Mouse (Mus musculus): ENCODE results near the gene Fancc. TPM values are rescaled to one million over a fixed set of nuclear protein-coding genes. Genes with fewer than 3 reads are reported as not detected.

Gene Fancc
- 21.8 and 22.1 TPM in 2 replicates for polyA plus RNA-seq (2015; fragmentation: Nextera tagmentation; extraction: Ambion mirVana)

- Histone ChIP-seq H3K9ac (no peak within 1 kb of the TSS), H3K4me1 (peaks cover 11% of the 10 kb centered on the region), H3K36me3 (no peaks in the 10 kb centered on the region), H3K4me3 (replicated peaks) (0 out of 2 replicates have a peak within 1 kb of the TSS, but pooled peaks have one; percentile 13), H3K9me3 (replicated peaks) (no peaks in the 10 kb centered on the region), H3K27me3 (no peaks in the 10 kb centered on the region), H3K27ac (no peak within 1 kb of the TSS; the same call in 1 of the 2 replicates), H3K4me2 (peak within 1 kb of the TSS; percentile 42)
- 21% methylated on average over 23 of the region's 23 CpGs for WGBS
- ATAC-seq (replicated peaks; ENCODE audit: low FRiP score) = peak; percentile 74
These were observed at the start of gene Fancc for GRCm38 (mm10) chr13:63496646-63497582. Gene Fancc (minus strand): TSS chr13:63497278.

DNA sequence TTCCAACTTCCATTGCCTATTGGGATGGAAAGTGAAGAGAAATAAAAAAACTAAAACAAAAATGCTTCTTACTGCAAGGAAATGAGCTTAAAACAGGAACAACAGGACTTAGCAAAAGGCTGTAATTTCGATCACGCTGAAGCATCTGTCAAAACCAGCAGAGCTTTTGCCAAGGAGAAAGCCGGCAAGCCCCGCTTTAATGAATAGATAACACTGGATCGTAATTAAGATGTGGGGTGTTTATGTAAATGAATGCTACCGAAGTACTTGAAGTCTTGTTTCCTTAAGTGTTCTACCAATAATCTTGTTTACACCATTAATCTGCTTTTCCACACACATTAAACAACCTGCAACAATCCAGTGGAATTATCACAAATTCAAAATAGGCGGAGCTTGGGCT is 48.2 kb upstream of the Fancc start:
- no peak overlapping the region for H3K4me2 ChIP-seq
- peaks cover 76% of the 10 kb centered on the region for H3K36me3 ChIP-seq
- peaks cover 52% of the 10 kb centered on the region for H3K4me1 ChIP-seq
- no peaks in the 10 kb centered on the region for H3K9me3 ChIP-seq (replicated peaks)
- H3K9ac ChIP-seq = no peak overlapping the region
- H3K27ac ChIP-seq = peak overlapping the region; percentile 11; the same call in 1 of the 2 replicates
- WGBS = 76% methylated on average over 7 of the region's 7 CpGs
- H3K4me3 ChIP-seq (replicated peaks) = no peak overlapping the region
- no peak for ATAC-seq (replicated peaks; ENCODE audit: low FRiP score)
- H3K27me3 ChIP-seq = no peaks in the 10 kb centered on the region

DNA sequence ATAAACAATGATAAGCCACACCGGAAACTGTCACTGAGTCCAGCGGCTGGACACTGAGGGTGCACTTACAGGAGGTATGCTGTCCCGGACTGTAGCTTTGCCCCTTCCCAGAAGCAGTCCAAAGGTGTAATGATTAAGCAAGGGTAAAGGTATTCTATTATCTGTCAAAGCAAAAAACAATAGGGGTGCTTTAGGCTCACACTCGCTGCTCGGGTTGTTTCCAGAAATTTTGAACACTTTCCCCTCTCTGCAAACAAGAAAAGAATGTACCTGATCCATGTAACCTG is 47.8 kb upstream of the Fancc start:
- no peaks in the 10 kb centered on the region for H3K9me3 ChIP-seq (replicated peaks)
- no peaks in the 10 kb centered on the region for H3K27me3 ChIP-seq
- H3K27ac ChIP-seq = 0 out of 2 replicates have a peak overlapping the region, but pooled peaks have one; percentile 11
- H3K4me1 ChIP-seq = peaks cover 48% of the 10 kb centered on the region
- WGBS = 55% methylated on average over 5 of the region's 5 CpGs
- H3K9ac ChIP-seq = no peak overlapping the region
- no peak overlapping the region for H3K4me3 ChIP-seq (replicated peaks)
- no peak overlapping the region for H3K4me2 ChIP-seq
- H3K36me3 ChIP-seq = peaks cover 77% of the 10 kb centered on the region
- ATAC-seq (replicated peaks; ENCODE audit: low FRiP score) = no peak

GRCm38 (mm10) chr13:63544119-63544966 is 47.3 kb upstream of the Fancc start:
- peaks cover 83% of the 10 kb centered on the region for H3K36me3 ChIP-seq
- no peak overlapping the region for H3K9ac ChIP-seq
- no peak for ATAC-seq (replicated peaks; ENCODE audit: low FRiP score)
- WGBS = 63% methylated on average over 13 of the region's 13 CpGs
- no peak overlapping the region for H3K4me3 ChIP-seq (replicated peaks)
- no peaks in the 10 kb centered on the region for H3K27me3 ChIP-seq
- peaks cover 42% of the 10 kb centered on the region for H3K4me1 ChIP-seq
- no peak overlapping the region for H3K4me2 ChIP-seq
- H3K9me3 ChIP-seq (replicated peaks) = no peaks in the 10 kb centered on the region
- 0 out of 2 replicates have a peak overlapping the region, but pooled peaks have one; percentile 29 for H3K27ac ChIP-seq

DNA sequence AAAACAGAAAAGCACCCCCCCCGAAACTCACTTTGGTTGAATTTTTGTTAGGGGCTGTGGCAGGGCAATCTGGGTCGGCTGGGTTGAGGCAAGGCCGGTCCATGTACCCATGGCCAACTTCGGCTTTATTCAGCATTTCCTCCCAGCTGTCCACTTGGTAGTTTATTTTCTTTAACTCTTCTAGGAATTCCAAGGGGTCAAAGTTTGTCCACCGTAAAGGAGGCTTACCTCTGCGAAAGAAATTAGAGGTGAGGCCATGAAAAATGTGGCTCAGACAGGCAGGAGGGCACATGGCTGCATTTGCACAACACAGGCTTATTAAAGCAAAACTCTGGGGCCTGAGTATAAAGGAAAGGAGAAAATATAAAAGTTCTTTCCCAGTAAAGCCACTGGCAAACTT is 46.4 kb upstream of the Fancc start:
- H3K9me3 ChIP-seq (replicated peaks) = no peaks in the 10 kb centered on the region
- H3K27me3 ChIP-seq = no peaks in the 10 kb centered on the region
- ATAC-seq (replicated peaks; ENCODE audit: low FRiP score) = no peak
- 38% methylated on average over 6 of the region's 6 CpGs for WGBS
- H3K27ac ChIP-seq = no peak overlapping the region
- no peak overlapping the region for H3K4me2 ChIP-seq
- peaks cover 33% of the 10 kb centered on the region for H3K4me1 ChIP-seq
- H3K9ac ChIP-seq = no peak overlapping the region
- no peak overlapping the region for H3K4me3 ChIP-seq (replicated peaks)
- H3K36me3 ChIP-seq = peaks cover 92% of the 10 kb centered on the region

DNA sequence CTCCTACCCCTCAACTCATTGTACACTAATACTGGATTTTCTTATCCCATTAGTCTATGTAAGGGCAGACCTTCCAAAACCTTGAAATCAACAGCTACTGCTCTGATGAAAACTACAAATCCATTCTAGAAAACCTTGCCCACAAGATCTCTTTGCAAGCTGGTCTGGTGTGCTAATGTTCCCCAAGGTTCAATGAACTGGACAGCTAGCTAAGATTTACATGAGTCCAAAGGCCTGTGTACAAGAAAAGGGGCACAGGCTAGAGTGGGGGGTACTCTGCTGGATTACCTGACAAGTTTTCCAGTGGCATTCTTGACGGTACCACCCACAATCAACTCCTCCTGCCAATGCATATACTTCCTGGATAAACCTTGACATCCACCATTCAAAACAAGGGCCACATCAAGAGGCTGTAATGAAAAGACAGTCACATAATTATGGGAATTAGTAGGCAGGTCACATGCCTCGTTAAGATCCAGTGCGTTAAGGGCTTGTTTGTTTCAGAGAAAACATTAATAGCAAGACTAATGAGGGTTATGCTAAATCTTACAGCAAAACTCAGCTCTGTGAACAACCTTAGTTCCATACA is 45.8 kb upstream of the Fancc start:
- peaks cover 93% of the 10 kb centered on the region for H3K36me3 ChIP-seq

GRCm38 (mm10) chr13:63541510-63541909 is 44.4 kb upstream of the Fancc start:
- H3K9ac ChIP-seq = no peak overlapping the region
- H3K27me3 ChIP-seq = no peaks in the 10 kb centered on the region
- H3K4me3 ChIP-seq (replicated peaks) = no peak overlapping the region
- no peak overlapping the region for H3K27ac ChIP-seq
- H3K36me3 ChIP-seq = peaks cover 96% of the 10 kb centered on the region
- H3K4me1 ChIP-seq = peaks cover 30% of the 10 kb centered on the region
- no peak for ATAC-seq (replicated peaks; ENCODE audit: low FRiP score)
- H3K9me3 ChIP-seq (replicated peaks) = no peaks in the 10 kb centered on the region
- no peak overlapping the region for H3K4me2 ChIP-seq

More for the DNA sequence above, 45.8 kb upstream of the Fancc start:
- H3K9me3 ChIP-seq (replicated peaks) = no peaks in the 10 kb centered on the region
- no peak overlapping the region for H3K27ac ChIP-seq
- H3K9ac ChIP-seq = no peak overlapping the region
- H3K27me3 ChIP-seq = no peaks in the 10 kb centered on the region
- H3K4me1 ChIP-seq = peaks cover 32% of the 10 kb centered on the region
- ATAC-seq (replicated peaks; ENCODE audit: low FRiP score) = no peak
- H3K4me2 ChIP-seq = no peak overlapping the region
- WGBS = 85% methylated on average over 3 of the region's 3 CpGs
- H3K4me3 ChIP-seq (replicated peaks) = no peak overlapping the region

GRCm38 (mm10) chr13:63540584-63540983 is 43.5 kb upstream of the Fancc start:
- H3K36me3 ChIP-seq = peaks cover 96% of the 10 kb centered on the region
- H3K9ac ChIP-seq = no peak overlapping the region
- peaks cover 21% of the 10 kb centered on the region for H3K4me1 ChIP-seq
- H3K4me3 ChIP-seq (replicated peaks) = no peak overlapping the region
- no peak overlapping the region for H3K4me2 ChIP-seq
- 90% methylated on average over 12 of the region's 12 CpGs for WGBS
- ATAC-seq (replicated peaks; ENCODE audit: low FRiP score) = no peak
- H3K27me3 ChIP-seq = no peaks in the 10 kb centered on the region
- no peak overlapping the region for H3K27ac ChIP-seq
- H3K9me3 ChIP-seq (replicated peaks) = no peaks in the 10 kb centered on the region

DNA sequence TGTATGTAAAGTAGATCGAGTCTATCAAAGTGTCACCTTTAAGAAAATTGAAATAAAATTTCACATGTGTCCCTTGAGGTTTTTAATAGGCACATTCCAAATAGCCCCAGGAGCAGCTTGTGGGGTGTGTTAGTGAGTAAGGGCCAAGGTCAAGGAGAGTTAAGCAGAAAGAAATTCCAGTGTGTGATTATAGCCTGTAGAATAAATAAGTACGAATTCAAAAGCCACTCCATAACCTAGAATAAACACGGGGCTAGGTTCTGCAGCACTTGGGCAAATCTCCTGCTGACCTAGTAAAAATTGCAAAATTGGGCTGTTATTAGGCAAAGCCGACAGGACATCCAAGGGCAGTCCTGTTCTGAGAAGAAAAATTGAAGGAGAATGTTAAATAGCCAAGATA is 37.9 kb upstream of the Fancc start:
- Histone ChIP-seq H3K4me1 (peaks cover 4% of the 10 kb centered on the region; the same call in 1 of the 2 replicates), H3K27me3 (no peaks in the 10 kb centered on the region), H3K27ac (no peak overlapping the region), H3K4me2 (no peak overlapping the region), H3K36me3 (peaks cover 100% of the 10 kb centered on the region), H3K9me3 (replicated peaks) (no peaks in the 10 kb centered on the region), H3K9ac (no peak overlapping the region), H3K4me3 (replicated peaks) (no peak overlapping the region)
- no peak for ATAC-seq (replicated peaks; ENCODE audit: low FRiP score)
- WGBS = 82% methylated on average over 4 of the region's 4 CpGs

GRCm38 (mm10) chr13:63530857-63531256 is 33.8 kb upstream of the Fancc start:
- H3K9ac ChIP-seq = no peak overlapping the region
- no peak overlapping the region for H3K4me2 ChIP-seq
- H3K27ac ChIP-seq = no peak overlapping the region
- WGBS = 83% methylated on average over 9 of the region's 9 CpGs
- peaks cover 37% of the 10 kb centered on the region for H3K4me1 ChIP-seq
- H3K4me3 ChIP-seq (replicated peaks) = no peak overlapping the region
- peaks cover 100% of the 10 kb centered on the region for H3K36me3 ChIP-seq
- ATAC-seq (replicated peaks; ENCODE audit: low FRiP score) = no peak
- no peaks in the 10 kb centered on the region for H3K9me3 ChIP-seq (replicated peaks)
- no peaks in the 10 kb centered on the region for H3K27me3 ChIP-seq

GRCm38 (mm10) chr13:63530371-63530764 is 33.3 kb upstream of the Fancc start:
- Histone ChIP-seq H3K4me1 (peaks cover 42% of the 10 kb centered on the region), H3K4me3 (replicated peaks) (no peak overlapping the region), H3K9ac (no peak overlapping the region), H3K9me3 (replicated peaks) (no peaks in the 10 kb centered on the region), H3K4me2 (no peak overlapping the region), H3K36me3 (peaks cover 100% of the 10 kb centered on the region), H3K27ac (no peak overlapping the region), H3K27me3 (no peaks in the 10 kb centered on the region)
- no peak for ATAC-seq (replicated peaks; ENCODE audit: low FRiP score)
- 54% methylated on average over 3 of the region's 3 CpGs for WGBS
